Mouse (Mus musculus): ENCODE data around the gene Cd274. TPM values are rescaled to one million over a fixed set of nuclear protein-coding genes. Genes with fewer than 3 reads are reported as not detected.
"Not testable (repeated sequence)": the region's sequence is repeated elsewhere in the genome, so short reads cannot be mapped to it uniquely, and the experiment has no call there.

Gene Cd274
- total RNA-seq, 2 experiments from 2014 or later, result 0.43 to 2.5 TPM

GRCm38 (mm10) chr19:29391279-29391678, 24.0 kb downstream of the Cd274 start:
- no peak for DNase-seq (ENCODE audit: low spot score)

GRCm38 (mm10) chr19:29393333-29393732, 26.1 kb downstream of the Cd274 start:
- no peak for DNase-seq (ENCODE audit: low spot score)

- DNase-seq (ENCODE audit: low spot score), result no peak
Observed at GRCm38 (mm10) chr19:29394721-29395120, 27.5 kb downstream of the Cd274 start.

GRCm38 (mm10) chr19:29396353-29396752, 29.1 kb downstream of the Cd274 start:
- no peak for DNase-seq (ENCODE audit: low spot score)

GRCm38 (mm10) chr19:29399786-29400185, 32.5 kb downstream of the Cd274 start:
- no peak for DNase-seq (ENCODE audit: low spot score)

GRCm38 (mm10) chr19:29400466-29400865, 33.2 kb downstream of the Cd274 start:
- DNase-seq (ENCODE audit: low spot score), result no peak

GRCm38 (mm10) chr19:29402621-29403020, 35.4 kb downstream of the Cd274 start:
- no peak for DNase-seq (ENCODE audit: low spot score)

GRCm38 (mm10) chr19:29403251-29403650, 36.0 kb downstream of the Cd274 start:
- DNase-seq (ENCODE audit: low spot score), result no peak

- no peak for DNase-seq (ENCODE audit: low spot score)
Observed at GRCm38 (mm10) chr19:29405388-29405787, 38.1 kb downstream of the Cd274 start.

- no peak for DNase-seq (ENCODE audit: low spot score)
Observed at GRCm38 (mm10) chr19:29406042-29407017, 39.1 kb downstream of the Cd274 start.

GRCm38 (mm10) chr19:29410619-29411018, 43.4 kb downstream of the Cd274 start, which contains the start of gene Pdcd1lg2:
Pdcd1lg2 (plus strand) TSS chr19:29410919.
- DNase-seq (ENCODE audit: low spot score), result no peak

GRCm38 (mm10) chr19:29412476-29413420, 45.5 kb downstream of the Cd274 start:
- DNase-seq (ENCODE audit: low spot score), result peak; percentile 73

GRCm38 (mm10) chr19:29414513-29414912, 47.3 kb downstream of the Cd274 start:
- DNase-seq (ENCODE audit: low spot score), result no peak

GRCm38 (mm10) chr19:29414917-29415316, 47.7 kb downstream of the Cd274 start:
- not testable (repeated sequence) for DNase-seq (ENCODE audit: low spot score)

- DNase-seq (ENCODE audit: low spot score), result no peak
Observed at GRCm38 (mm10) chr19:29416393-29416902, 49.2 kb downstream of the Cd274 start.

GRCm38 (mm10) chr19:29417188-29417587, 49.9 kb downstream of the Cd274 start:
- no peak for DNase-seq (ENCODE audit: low spot score)

GRCm38 (mm10) chr19:29417894-29418293, 50.6 kb downstream of the Cd274 start:
- DNase-seq (ENCODE audit: low spot score), result no peak

- DNase-seq (ENCODE audit: low spot score), result no peak
Observed at GRCm38 (mm10) chr19:29418661-29419115, 51.4 kb downstream of the Cd274 start.

GRCm38 (mm10) chr19:29419506-29419905, 52.3 kb downstream of the Cd274 start:
- no peak for DNase-seq (ENCODE audit: low spot score)

- no peak for DNase-seq (ENCODE audit: low spot score)
Observed at GRCm38 (mm10) chr19:29419946-29420345, 52.7 kb downstream of the Cd274 start.

- DNase-seq (ENCODE audit: low spot score), result no peak
Observed at GRCm38 (mm10) chr19:29420397-29420796, 53.1 kb downstream of the Cd274 start.

All from gastrocnemius, adult 18-20 months (tissue).